Mouse (Mus musculus) monocyte, adult 5-6 weeks (primary cell): ENCODE data around the gene Cst6. TPM values are rescaled to one million over a fixed set of nuclear protein-coding genes. Genes with fewer than 3 reads are reported as not detected.

Source experiments
- ATAC-seq: fragments of 153-309, 156-312 bp; replicated peaks from 2 replicates; pipeline ENCODE4 v1.8.0; 2017; ENCODE audit warnings: mild to moderate bottlenecking; ENCODE audit not compliant: low TSS enrichment, insufficient number of reproducible peaks, severe bottlenecking, poor library complexity, low FRiP score
- total RNA-seq: library from RNA; stranded (forward); fragments of 200-1000, 200-491, 200-594 nt; gene quantifications from 3 replicates; pipeline ENCODE4 v1.2.3, GENCODE M21; 2017

Cst6 gene
- total RNA-seq, 1 experiment from 2014 or later: 1.1 TPM

DNA sequence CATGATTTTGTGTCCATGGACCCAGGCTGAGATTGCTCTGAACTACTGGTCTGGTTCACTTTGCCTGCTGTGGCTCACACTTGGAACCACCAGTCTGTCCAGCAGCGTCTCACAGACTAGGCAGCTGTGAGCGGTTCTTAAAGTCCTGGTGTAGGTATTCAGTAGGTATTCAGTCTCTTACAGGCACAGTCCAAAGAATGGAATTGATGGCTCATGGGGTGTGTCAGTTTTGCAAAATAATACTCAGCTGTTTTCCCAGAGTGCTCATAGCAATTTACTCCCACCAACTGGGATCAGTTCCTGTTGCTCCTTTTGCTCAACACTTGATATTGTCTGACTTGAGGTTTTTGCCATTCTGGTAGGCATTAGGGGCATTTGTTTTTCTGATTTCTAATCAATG, 12.8 kb upstream of the Cst6 start:
- no peak for ATAC-seq

DNA sequence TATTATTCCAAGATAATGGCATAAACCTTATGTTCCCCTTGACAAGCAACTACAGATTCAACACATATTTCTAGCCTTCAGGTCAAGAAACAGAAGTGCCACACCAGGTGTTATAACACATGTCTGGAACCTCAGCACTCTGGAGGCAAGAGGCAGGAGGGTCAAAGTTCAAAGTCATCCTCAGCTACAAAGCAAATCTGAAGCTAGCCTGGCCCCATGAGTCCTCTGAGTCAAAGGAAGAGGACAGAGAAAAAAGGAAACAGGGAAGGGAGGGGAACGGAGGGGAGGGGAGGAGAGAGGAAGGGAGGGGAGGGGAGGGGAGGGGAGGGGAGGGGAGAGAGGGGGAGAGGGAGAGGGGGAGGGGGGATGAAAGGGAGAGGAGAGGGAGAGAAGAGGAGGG, 6.7 kb upstream of the Cst6 start:
- no peak for ATAC-seq

DNA sequence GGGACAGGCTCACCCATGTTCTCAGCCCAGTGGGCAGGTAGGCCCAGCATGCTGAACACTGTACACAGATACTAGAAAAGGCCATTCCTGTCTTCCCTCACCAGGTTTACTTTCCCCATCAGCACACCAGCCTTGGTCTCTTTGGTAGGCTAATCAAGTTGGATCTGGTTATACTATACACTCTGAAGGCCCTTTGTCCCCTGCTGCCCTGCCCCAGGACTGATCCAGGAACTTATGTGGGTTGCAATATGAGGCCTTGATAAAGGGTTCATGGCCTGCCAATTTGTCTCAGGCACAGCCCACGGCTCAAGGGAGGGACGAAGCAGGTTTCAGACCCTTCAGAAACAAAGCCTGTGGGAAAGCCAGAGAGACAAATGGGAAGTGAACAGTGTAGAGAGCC, 4.2 kb upstream of the Cst6 start:
- ATAC-seq: no peak

DNA sequence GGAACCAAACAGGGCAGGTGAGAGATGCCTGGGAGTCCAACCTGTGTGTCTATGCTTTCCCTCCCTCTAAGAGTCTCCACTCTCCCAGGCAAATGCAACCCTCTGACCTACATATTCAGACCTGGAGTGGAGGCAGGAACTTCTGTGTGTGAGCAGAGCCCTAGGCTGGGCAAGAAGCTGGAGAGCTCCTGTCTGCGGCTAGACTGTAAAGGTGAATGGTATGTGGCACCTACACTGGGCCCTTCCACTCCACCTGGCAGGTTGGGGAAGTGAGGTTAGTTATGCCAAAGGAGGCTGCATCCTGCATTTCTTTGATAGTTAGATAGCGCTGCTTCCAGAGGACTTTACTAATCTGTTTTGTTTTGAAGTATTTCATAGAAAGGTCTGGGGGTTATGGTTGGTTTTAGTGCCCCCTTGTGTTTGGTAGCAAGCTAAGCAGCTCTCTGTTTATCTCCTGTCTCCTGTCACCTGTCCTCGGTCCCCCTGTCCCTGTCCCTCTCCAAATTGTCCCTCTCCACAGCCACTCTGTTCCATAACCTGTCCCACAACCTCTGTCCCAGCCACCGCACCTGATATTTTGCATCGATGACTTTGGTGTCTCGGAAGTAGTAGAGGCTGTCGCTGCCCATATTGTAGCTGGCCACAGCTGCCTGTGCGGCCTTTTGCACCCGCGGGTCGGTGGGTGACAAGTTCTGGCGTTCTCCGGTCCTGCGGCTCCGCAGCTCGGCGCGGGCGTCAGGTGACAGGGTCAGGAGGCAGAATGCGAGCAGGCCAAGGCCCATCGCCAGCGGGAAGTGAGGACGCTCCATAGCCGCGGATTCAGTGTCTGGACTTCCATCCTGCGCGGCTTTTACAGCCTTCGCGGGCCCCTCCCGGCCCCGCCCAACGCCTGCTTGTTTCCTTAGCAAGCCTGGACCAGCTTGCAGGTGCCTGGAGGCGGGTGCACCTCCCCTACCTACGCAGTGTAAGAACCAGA, 560 bp downstream of the Cst6 start:
- ATAC-seq: 0 out of 2 replicates have a peak, but pooled peaks have one; percentile 41

DNA sequence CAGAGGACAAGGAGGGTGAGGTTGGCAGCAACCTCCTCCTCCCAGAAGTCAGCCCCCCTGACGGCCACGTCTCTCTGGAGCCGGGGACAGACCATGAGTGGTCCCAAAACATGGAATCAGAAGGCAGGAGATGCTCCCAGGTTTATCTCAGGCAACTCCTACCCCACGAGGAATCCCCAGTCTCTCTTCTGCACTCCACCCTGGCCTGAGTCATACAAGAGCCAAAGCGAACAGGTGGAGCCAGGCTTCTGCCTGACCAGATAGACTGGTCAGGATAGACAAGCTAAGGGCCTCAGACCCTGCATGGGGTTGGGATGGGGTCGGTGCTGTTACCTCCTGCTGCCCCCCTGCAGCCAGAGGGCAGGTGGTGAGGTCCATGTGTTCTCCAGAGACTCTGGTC, 1.3 kb downstream of the Cst6 start:
- no peak for ATAC-seq

DNA sequence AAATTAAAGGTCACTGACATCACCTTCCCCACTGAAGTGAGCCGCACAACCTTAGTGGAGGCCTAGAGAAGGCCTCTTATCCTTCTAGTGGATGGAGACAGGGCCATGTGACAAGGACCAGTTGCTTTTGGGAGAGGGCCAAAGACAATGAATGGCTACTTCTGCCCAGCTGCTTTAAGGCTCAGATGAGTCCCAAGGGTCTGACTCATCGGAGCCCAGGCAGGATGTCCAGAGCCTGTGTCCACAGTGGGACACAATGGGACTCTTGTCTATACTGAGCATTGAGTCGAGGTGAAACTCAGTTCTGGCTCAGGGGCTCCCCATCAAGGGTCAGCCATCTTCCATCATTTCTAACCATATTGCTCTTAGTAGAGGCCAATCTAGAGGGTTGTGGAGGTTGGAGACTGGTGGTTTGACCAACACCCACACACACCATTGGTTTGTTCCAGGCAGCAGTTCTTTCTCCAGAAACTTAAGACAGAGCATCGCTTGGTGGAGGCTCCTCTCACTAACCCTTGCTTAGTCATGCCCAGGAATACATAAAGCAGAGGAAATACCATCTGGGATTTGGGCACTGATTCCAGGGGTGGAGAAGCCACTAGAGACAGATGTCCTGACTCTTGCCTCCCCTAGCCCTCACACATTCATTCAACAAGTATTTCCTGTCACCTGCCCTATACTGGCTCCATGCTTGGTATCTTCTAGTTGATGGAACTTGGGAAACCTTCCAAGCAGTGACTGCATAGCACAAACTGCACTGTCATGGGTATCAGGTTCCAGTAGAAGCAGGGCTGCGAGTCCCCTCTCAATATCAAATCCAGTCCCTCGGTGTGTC, 3.9 kb downstream of the Cst6 start:
- no peak for ATAC-seq

DNA sequence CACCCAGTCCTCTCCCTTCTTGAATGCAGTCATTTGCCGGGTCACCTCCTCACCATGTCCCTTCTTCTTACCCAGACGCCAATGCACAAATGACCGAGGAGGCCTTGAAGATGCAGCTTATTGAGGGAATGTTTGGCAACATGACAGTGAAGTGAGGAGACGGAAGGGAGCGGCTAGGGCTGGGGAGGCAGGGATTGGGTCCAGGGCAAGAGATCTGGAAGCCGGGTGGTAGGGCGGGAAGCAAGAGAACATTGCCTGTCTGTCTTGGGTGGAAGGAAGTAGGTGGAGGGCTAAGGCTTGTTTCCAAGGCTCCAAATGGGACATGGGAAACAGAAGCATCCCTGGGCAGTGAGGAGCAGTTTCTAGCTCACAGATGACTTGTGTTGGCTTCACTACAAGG, 8.0 kb downstream of the Cst6 start:
- no peak for ATAC-seq

DNA sequence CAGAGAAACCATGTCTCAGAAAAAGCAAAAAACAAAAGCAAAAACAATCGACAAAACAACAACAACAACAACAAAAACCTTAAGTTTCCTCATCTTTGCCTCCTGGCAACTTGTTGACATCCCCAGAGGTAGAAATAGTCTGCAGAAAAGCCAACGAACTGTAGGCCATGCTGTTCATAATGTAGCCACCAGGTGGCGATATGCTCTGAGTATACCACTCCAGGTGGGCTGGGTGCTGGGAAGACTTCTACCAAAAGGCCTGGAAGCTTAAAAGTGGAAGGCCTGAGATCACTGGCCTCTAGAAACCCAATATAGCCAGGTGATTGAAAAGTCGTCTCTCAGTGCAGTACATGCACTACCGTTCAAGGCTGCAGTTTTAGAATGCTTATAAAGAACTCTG, 11.4 kb downstream of the Cst6 start:
- ATAC-seq: peak; percentile 70

DNA sequence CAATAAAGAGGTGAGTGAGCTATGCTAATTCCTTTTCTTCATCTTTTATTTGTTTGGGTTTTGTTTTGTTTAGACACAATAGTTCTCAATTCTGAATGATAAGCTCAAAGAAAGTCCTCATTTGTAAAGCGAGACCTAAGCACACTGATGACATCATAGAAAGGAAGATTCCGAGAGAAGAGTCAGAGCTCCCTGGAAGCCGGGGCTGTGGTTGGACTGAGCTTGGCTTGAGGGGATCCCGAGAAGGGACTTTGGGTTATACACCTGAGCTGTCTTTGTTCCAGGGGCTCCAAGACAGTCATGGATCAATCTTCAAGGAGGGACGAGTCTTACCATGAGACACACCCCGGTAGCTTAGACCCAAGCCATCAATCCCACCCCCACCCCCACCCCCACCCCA, 13.9 kb downstream of the Cst6 start, which contains the start of gene Catsper1:
TSS of gene Catsper1 (plus strand) at position 301 of the 400 bp plus-strand sequence.
- no peak for ATAC-seq

DNA sequence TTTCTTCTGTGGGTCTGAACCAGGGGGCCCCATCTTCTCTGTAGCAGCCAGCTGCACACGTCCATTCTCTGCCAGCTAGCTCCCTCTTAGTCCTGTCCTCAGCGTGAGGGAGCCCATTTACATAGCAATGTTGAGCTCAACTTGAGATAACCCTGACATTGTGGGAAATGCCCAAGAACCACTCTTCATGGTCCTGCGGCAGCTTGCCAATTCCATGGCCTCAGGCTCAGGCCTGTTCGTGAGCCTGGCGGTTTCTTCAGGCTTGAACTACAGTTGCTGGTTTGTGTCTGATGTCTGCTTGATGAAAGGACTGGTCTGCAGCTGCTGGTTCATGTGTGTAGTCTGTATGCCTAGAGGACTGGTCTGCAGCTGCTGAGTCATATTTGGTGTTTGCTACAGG, 14.6 kb downstream of the Cst6 start:
- ATAC-seq: no peak

DNA sequence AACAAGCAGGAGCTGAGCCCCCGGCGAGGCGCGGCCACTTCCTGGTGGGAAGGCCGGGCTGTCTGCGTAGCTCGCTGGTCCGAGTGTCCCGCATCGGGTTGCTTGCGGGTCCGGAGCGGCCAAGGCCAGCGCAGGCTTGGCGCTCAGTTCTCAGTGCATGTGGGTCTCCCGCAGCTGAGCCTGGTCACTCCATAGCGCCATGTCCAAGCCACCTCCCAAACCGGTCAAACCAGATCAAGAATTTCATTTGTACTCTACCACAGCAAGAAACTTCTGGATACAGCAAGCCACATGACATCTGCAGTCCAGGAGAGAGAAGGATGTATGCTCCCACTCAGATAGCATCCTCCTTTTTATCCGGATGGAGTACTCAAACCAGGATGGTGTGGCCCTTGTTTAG, 21.4 kb downstream of the Cst6 start:
- no peak for ATAC-seq

DNA sequence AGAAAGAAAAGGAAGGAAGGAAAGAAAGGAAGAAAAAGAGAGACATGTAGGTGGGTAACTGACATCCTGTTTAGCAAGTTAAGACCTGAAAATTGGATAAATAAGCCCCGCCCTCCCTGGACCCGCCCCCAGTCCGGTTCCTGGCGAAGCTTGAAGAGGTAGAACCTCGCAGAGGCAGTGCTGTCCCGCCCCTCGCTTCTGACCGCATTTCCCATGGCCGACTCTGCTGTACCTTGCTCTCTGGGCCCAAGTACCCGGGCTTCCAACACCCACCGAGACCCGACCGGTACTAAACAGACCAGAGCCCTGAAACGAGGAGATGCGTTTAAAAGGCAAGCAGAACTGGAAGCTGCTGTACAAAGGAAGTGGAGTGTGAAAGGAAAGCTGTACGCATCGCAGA, 25.6 kb downstream of the Cst6 start:
- 0 out of 2 replicates have a peak, but pooled peaks have one; percentile 22 for ATAC-seq

DNA sequence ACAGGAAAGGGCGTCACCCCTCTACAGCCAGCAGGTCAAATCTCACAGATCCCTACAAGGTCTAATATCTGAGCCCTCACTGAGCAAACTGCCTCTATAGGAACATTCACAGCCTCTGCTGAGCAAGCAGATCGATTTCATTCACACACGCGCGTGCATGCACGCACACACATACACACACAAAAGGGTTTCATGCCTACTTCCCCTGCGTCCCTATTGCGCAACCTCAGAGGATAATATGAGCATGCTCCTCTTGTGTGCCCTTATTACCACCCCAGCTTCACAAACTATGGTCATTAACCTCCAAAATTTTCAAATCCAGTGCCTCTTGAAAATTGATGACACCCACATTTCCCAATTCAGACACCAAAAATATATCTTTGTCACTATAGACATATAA, 36.2 kb downstream of the Cst6 start:
- no peak for ATAC-seq

DNA sequence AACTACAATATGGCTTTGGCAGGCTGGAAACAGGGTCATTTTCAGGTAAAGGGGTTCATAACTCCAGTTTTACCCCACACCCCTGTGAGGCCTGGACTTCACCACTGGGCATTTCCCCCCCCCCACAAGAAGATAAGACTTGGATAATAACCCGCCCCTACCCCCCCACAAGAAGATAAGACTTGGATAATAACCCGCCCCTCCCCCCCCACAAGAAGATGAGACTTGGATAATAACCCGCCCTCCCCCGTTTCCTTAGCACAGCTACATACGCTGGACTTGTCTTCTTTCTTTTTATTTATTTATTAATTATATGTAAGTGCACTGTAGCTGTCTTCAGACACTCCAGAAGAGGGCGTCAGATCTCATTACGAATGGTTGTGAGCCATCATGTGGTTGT, 40.3 kb downstream of the Cst6 start:
- no peak for ATAC-seq

DNA sequence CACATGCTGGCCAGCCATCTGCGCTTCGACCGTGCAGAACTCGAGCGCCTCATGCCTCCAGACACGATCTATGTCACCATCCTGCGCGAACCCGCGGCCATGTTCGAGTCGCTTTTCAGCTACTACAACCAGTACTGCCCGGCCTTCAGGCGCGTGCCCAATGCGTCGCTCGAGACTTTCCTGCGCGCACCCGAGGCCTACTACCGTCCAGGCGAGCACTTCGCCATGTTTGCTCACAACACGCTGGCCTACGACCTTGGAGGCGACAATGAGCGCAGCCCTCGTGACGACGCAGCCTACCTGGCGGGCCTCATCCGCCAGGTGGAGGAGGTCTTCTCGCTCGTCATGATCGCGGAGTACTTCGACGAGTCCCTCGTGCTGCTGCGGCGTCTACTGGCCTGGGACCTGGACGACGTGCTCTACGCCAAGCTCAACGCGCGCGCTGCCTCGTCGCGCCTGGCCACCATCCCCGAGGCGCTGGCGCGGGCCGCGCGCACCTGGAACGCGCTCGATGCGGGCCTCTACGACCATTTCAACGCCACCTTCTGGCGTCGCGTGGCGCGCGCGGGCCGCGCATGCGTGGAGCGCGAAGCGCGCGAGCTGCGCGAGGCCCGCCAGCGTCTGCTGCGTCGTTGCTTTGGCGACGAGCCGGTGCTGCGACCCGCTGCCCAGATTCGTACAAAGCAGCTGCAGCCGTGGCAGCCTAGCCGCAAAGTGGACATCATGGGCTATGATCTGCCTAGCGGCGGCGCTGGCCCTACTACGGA, 42.2 kb downstream of the Cst6 start:
- ATAC-seq: no peak

DNA sequence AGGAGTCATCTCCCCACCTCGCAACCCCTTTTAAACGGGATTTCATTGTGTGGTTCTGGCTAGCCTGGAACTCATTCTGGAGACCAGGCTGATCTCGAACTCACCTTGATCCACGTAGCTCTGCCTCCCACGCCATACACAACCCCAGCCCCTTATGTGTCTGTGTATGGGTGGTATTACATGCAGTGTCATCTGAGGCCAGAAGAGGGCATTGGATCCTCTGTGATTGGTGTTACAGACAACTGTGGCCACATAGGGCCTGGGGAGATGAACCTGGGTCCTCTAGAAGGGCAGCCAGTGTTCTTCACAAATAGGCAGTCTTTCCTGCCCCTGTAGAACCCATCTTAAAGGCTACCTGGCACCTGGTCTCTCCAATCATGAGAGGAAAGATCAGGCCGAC, 43.1 kb downstream of the Cst6 start:
- ATAC-seq: no peak

DNA sequence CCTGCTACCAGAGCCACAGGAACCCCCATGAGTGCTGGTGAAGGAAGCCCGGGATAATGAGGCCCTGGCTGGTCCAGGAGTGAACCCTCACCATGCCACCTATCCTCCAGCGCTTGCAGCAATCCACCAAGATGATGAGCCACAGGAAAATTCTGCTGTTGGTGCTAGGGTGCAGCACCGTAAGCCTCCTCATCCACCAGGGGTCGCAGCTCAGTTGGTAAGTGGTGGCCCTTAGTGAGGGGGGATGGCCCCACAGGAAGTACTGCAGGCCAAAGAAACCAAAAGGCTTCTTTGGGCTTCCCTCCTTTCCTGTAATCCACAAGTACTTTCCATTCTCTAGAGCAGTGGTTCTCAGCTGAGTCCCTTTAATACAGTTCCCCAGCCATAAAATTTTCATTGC, 46.9 kb downstream of the Cst6 start:
- ATAC-seq: peak; percentile 51; the same call in 1 of the 2 replicates

DNA sequence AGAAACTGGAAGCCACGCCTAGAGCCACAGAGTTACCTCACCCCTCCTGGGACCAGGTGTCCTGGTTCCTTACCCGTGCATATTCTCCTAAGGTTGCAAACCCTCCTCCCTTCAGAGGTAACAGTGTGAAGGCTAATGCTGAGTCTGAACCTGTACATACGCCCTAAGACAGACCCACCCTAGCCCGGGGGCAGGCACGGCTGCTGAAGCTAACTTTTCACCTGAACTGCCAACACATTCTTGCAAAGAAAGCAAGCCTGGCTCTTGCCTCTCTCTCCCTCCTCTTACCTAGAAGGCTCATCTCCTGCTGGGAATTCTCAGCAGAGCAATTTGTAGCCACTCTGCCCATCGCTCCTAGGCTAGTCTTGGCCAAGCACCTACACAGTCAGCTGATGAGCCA, 48.8 kb downstream of the Cst6 start:
- no peak for ATAC-seq
